11 mouse cellular contexts compared by ENCODE assay signal in genomic region chr11:84512031-84512430, GRCm38 (mm10). TPM values are rescaled to one million over a fixed set of nuclear protein-coding genes. Genes with fewer than 3 reads are reported as not detected.
DNase-seq lines count a peak whose midpoint lies in the region; ATAC-seq and TF ChIP-seq lines count a peak whose summit lies in the region.
"Had no signal": no experiment of that assay in that cellular context is flagged by ENCODE, and none has a peak within 500 bp of the region (broad histone marks: within the 10 kb centered on the region; RNA-seq: fewer than 3 reads in every experiment).

No protein-coding gene starts in this region.

- DNase-seq in stomach, postnatal 0 days (ENCODE audit: low spot score) = no peak
- DNase-seq in urinary bladder, postnatal 4 days (ENCODE audit: low spot score in 2 of 2) = no peak
- DNase-seq in thymus, postnatal 10 days (ENCODE audit: low spot score in 2 of 2) = no peak
- DNase-seq in frontal cortex, adult 2 months (ENCODE audit: extremely low spot score in 1 of 2, low spot score in 1 of 2) = no peak
- DNase-seq: cerebellum, adult 9-11 months; heart, postnatal 10 days; lung, postnatal 36 days had no signal

- WGBS in stomach, embryonic 14.5 days = 83% methylated on average over 1 of the region's 1 CpGs
- whole genome bisulfite sequencing in stomach, postnatal 0 days = 61% methylated on average over 1 of the region's 1 CpGs
- 86% methylated on average over 1 of the region's 1 CpGs for WGBS in liver, embryonic 12.5 days (ENCODE audit: insufficient replicate concordance)

- H3K36me3 ChIP-seq in erythroblast, embryonic 14.5 days (ENCODE audit: control insufficient read depth) = peaks cover 32% of the 10 kb centered on the region
- H3K36me3 ChIP-seq in stomach, embryonic 14.5 days (ENCODE audit: control insufficient read depth, insufficient read depth, low read length) = peaks cover 10% of the 10 kb centered on the region
- H3K36me3 ChIP-seq in stomach, postnatal 0 days (ENCODE audit: control insufficient read depth, insufficient read depth, low read length) = no peaks in the 10 kb centered on the region
- peaks cover 45% of the 10 kb centered on the region for H3K36me3 ChIP-seq in liver, embryonic 12.5 days

- TF ChIP-seq CTCF in stomach, postnatal 0 days (IDR thresholded peaks at IDR 0.05; ENCODE audit: low read depth) = no peak

- peaks cover 24% of the 10 kb centered on the region for H3K4me1 ChIP-seq in erythroblast, embryonic 14.5 days (ENCODE audit: control insufficient read depth)
- 0 out of 2 replicates have a peak, but pooled peaks cover 4% of the 10 kb centered on the region for H3K4me1 ChIP-seq in stomach, embryonic 14.5 days (ENCODE audit: control insufficient read depth, insufficient read depth, low read length)
- no peaks in the 10 kb centered on the region for H3K4me1 ChIP-seq in stomach, postnatal 0 days (replicated peaks; ENCODE audit: control insufficient read depth, insufficient read depth)
- H3K4me1 ChIP-seq in liver, embryonic 12.5 days = peaks cover 26% of the 10 kb centered on the region

- H3K27me3 ChIP-seq in erythroblast, embryonic 14.5 days (ENCODE audit: control insufficient read depth) = peaks cover 32% of the 10 kb centered on the region
- H3K27me3 ChIP-seq in stomach, embryonic 14.5 days (ENCODE audit: control insufficient read depth, insufficient read depth, low read length) = peaks cover 16% of the 10 kb centered on the region
- H3K27me3 ChIP-seq in stomach, postnatal 0 days (ENCODE audit: control insufficient read depth, insufficient read depth, low read length) = peaks cover 8% of the 10 kb centered on the region; the same call in 1 of the 2 replicates
- H3K27me3 ChIP-seq in liver, embryonic 12.5 days (replicated peaks) = peaks cover 26% of the 10 kb centered on the region

- H3K4me3 ChIP-seq in erythroblast, embryonic 14.5 days (replicated peaks) = peak overlapping the region; percentile 6
- H3K4me3 ChIP-seq in stomach, embryonic 14.5 days (ENCODE audit: low read depth, low read length) = peak overlapping the region; percentile 74; the same call in 1 of the 2 replicates
- no peak overlapping the region for H3K4me3 ChIP-seq in stomach, postnatal 0 days (ENCODE audit: low read depth, low read length)
- peak overlapping the region; percentile 71 for H3K4me3 ChIP-seq in liver, embryonic 12.5 days

- no peak for ATAC-seq in erythroblast, adult 5-6 weeks (replicated peaks; ENCODE audit: low FRiP score, poor library complexity, severe bottlenecking)
- ATAC-seq in stomach, embryonic 14.5 days (ENCODE audit: insufficient number of reproducible peaks, insufficient read depth, low FRiP score, low read depth) = no peak
- no peak for ATAC-seq in stomach, postnatal 0 days (ENCODE audit: low FRiP score, low TSS enrichment)
- ATAC-seq in liver, embryonic 12.5 days = no peak

- no peak overlapping the region for H3K27ac ChIP-seq in stomach, embryonic 14.5 days (ENCODE audit: low read length)
- no peak overlapping the region for H3K27ac ChIP-seq in stomach, postnatal 0 days (replicated peaks)
- H3K27ac ChIP-seq in liver, embryonic 12.5 days = no peak overlapping the region

- no peaks in the 10 kb centered on the region; the same call in 1 of the 2 replicates for H3K9me3 ChIP-seq in erythroblast, embryonic 14.5 days (ENCODE audit: control insufficient read depth, low read length)
- no peaks in the 10 kb centered on the region for H3K9me3 ChIP-seq in stomach, embryonic 14.5 days (ENCODE audit: control insufficient read depth, low read depth, low read length)
- no peaks in the 10 kb centered on the region for H3K9me3 ChIP-seq in stomach, postnatal 0 days (ENCODE audit: control insufficient read depth, low read length)
- H3K9me3 ChIP-seq in liver, embryonic 12.5 days (replicated peaks) = no peaks in the 10 kb centered on the region

- H3K4me2 ChIP-seq in stomach, embryonic 14.5 days (replicated peaks; ENCODE audit: low read depth, low read length) = no peak overlapping the region
- no peak overlapping the region for H3K4me2 ChIP-seq in stomach, postnatal 0 days (replicated peaks; ENCODE audit: low read depth)
- peak overlapping the region; percentile 94 for H3K4me2 ChIP-seq in liver, embryonic 12.5 days

- no peak overlapping the region for H3K9ac ChIP-seq in stomach, embryonic 14.5 days (replicated peaks; ENCODE audit: low read depth, low read length)
- no peak overlapping the region for H3K9ac ChIP-seq in stomach, postnatal 0 days (ENCODE audit: low read length)
- peak overlapping the region; percentile 46; the same call in 1 of the 2 replicates for H3K9ac ChIP-seq in liver, embryonic 12.5 days

- TF ChIP-seq EP300 in stomach, postnatal 0 days (optimal IDR thresholded peaks at IDR 0.05) = no peak

RNA-seq across cellular contexts. Expression of gene Aatf, which starts 1.3 kb away (rescaled TPM):
- 0.75 and 0.77 TPM in 2 replicates for polyA plus RNA-seq in erythroblast, embryonic 14.5 days (2012)
- 13.4 and 20.6 TPM in 2 replicates for total RNA-seq in erythroblast, adult 5-6 weeks (2015; ENCODE audit: low replicate concordance)
- total RNA-seq in erythroblast, adult 5-6 weeks (2017; ENCODE audit: low replicate concordance) = 11.0 and 20.2 TPM in 2 replicates
- 50.4 and 51.2 TPM in 2 replicates for polyA plus RNA-seq in stomach, embryonic 14.5 days (2014; fragmentation: Nextera tagmentation; extraction: Ambion mirVana)
- polyA plus RNA-seq in stomach, postnatal 0 days (2015; fragmentation: Nextera tagmentation; extraction: Ambion mirVana) = 24.3 and 24.8 TPM in 2 replicates
- polyA plus RNA-seq in liver, embryonic 12.5 days (2016; fragmentation: Nextera tagmentation; extraction: Ambion mirVana) = 59.2 and 59.9 TPM in 2 replicates
- polyA plus RNA-seq in frontal cortex, adult 2 months (2012; rRNA removed) = 8.4 and 10.0 TPM in 2 replicates

RNA-seq across cellular contexts. Expression of gene Lhx1, which starts 13.3 kb away (rescaled TPM):
- not detected in 2 replicates for polyA plus RNA-seq in erythroblast, embryonic 14.5 days (2012)
- 0.42 TPM in 1 of 2 replicates, not detected in the other for total RNA-seq in erythroblast, adult 5-6 weeks (2015; ENCODE audit: low replicate concordance)
- total RNA-seq in erythroblast, adult 5-6 weeks (2017; ENCODE audit: low replicate concordance) = not detected in 2 replicates
- polyA plus RNA-seq in stomach, embryonic 14.5 days (2014; fragmentation: Nextera tagmentation; extraction: Ambion mirVana) = 0.06 TPM in 1 of 2 replicates, not detected in the other
- not detected in 2 replicates for polyA plus RNA-seq in stomach, postnatal 0 days (2015; fragmentation: Nextera tagmentation; extraction: Ambion mirVana)
- polyA plus RNA-seq in liver, embryonic 12.5 days (2016; fragmentation: Nextera tagmentation; extraction: Ambion mirVana) = not detected in 2 replicates
- 0.36 and 0.40 TPM in 2 replicates for polyA plus RNA-seq in frontal cortex, adult 2 months (2012; rRNA removed)
- total RNA-seq: heart, postnatal 10 days had no signal
